ENCODE assay signal across 8 mouse cellular contexts in the genomic region with DNA sequence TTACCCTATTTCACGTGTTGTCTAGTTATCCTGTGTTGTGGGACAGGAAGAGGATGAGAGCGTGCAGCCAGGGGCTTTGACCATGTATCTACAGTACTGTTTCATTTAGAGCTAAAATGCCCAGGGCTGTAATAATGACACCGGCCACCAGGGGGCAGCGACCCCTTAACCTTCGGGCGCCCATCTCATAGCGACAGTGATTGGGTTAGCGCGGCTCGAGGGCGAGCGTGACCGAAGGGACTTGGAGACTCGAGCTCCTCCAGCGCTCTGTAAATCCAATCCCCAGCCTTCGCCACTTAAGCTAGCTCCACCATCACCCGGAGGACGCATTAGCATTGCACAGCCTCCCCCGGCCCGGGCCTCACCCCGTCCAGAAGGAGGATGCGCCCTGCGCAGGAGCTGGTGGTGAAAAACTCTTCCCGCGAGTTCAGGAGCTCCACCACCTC. TPM values are rescaled to one million over a fixed set of nuclear protein-coding genes. Genes with fewer than 3 reads are reported as not detected.
DNase-seq lines count a peak whose midpoint lies in the region; ATAC-seq and TF ChIP-seq lines count a peak whose summit lies in the region.

A gene (plus strand): TSS at position 224 of the 446 bp plus-strand sequence.

- H3K4me2 ChIP-seq in lung, embryonic 16.5 days (ENCODE audit: low read depth, low read length), result peak within 1 kb of the TSS; percentile 66

- peak; percentile 47 for TF ChIP-seq RAD21 in MEL (IDR thresholded peaks at IDR 0.05; ENCODE audit: low read depth, low read length)

- no peaks in the 10 kb centered on the region for H3K27me3 ChIP-seq in MEL (ENCODE audit: control insufficient read depth in 1 of 2, insufficient read depth in 2 of 2, low read length in 2 of 2)
- no peaks in the 10 kb centered on the region for H3K27me3 ChIP-seq in cerebellum, adult 2 months (ENCODE audit: control insufficient read depth, insufficient read depth, low read length)
- no peaks in the 10 kb centered on the region for H3K27me3 ChIP-seq in lung, embryonic 16.5 days (ENCODE audit: control insufficient read depth, insufficient read depth, low read depth, low read length)

- peak; percentile 77 to 84 (median 79) for TF ChIP-seq CTCF in MEL (IDR thresholded peaks at IDR 0.05 in 2 of 3, conservative IDR thresholded peaks at IDR 0.05 in 1 of 3; ENCODE audit: control insufficient read depth in 1 of 3, insufficient read depth in 1 of 3, low read depth in 2 of 3, low read length in 3 of 3, poor library complexity in 1 of 3, severe bottlenecking in 1 of 3)
- peak; percentile 79 for TF ChIP-seq CTCF in cerebellum, adult 2 months (IDR thresholded peaks at IDR 0.05; ENCODE audit: borderline replicate concordance, insufficient read depth, low read depth, low read length)

- ATAC-seq in hematopoietic stem cell, adult 5-6 weeks (replicated peaks in 1 of 2; ENCODE audit: insufficient read depth in 1 of 2, low FRiP score in 2 of 2, low TSS enrichment in 1 of 2, low read depth in 1 of 2, poor library complexity in 2 of 2, severe bottlenecking in 2 of 2), result peak; percentile 87 to 90
- ATAC-seq in lung, embryonic 16.5 days (ENCODE audit: low read depth), result peak; percentile 91

- DNase-seq in MEL (ENCODE audit: low read depth, low spot score), result peak; percentile 93
- DNase-seq in cerebellum, adult 2 months, result peak; percentile 89 to 95
- peak; percentile 91 for DNase-seq in forelimb bud, embryonic 11.5 days (ENCODE audit: low read depth, low spot score)
- peak; percentile 93 for DNase-seq in layer of hippocampus, adult 9-10 months (ENCODE audit: low spot score)
- peak; percentile 90 for DNase-seq in ovary, postnatal 10 days (ENCODE audit: low spot score)
- DNase-seq in thymus, postnatal 10 days (ENCODE audit: low spot score in 2 of 2), result peak; percentile 82 to 88

- TF ChIP-seq EP300 in MEL (IDR thresholded peaks at IDR 0.05; ENCODE audit: low read depth in 1 of 2, low read length in 2 of 2), result no peak

- H3K36me3 ChIP-seq in MEL (ENCODE audit: control insufficient read depth in 1 of 2, insufficient read depth in 2 of 2, low read length in 2 of 2), result peaks cover 0 to 15% of the 10 kb centered on the region in 2 experiments; a peak in 2 of 4 replicates
- H3K36me3 ChIP-seq in lung, embryonic 16.5 days (ENCODE audit: control insufficient read depth, insufficient read depth, low read length), result peaks cover 11% of the 10 kb centered on the region

- H3K27ac ChIP-seq in MEL (ENCODE audit: control insufficient read depth, low read depth, low read length), result peak within 1 kb of the TSS; percentile 73
- peak within 1 kb of the TSS; percentile 95 for H3K27ac ChIP-seq in cerebellum, adult 2 months (ENCODE audit: insufficient read depth, low read length)
- peak within 1 kb of the TSS; percentile 96 for H3K27ac ChIP-seq in lung, embryonic 16.5 days (ENCODE audit: low read length)

- peak within 1 kb of the TSS; percentile 82 to 91 for H3K4me3 ChIP-seq in MEL (ENCODE audit: control insufficient read depth in 1 of 2, insufficient read depth in 1 of 2, low read depth in 2 of 2, low read length in 2 of 2)
- peak within 1 kb of the TSS; percentile 89 for H3K4me3 ChIP-seq in cerebellum, adult 2 months (replicated peaks; ENCODE audit: insufficient read depth, low read depth, low read length)
- peak within 1 kb of the TSS; percentile 93 for H3K4me3 ChIP-seq in lung, embryonic 16.5 days (ENCODE audit: low read length)

- H3K4me1 ChIP-seq in MEL (ENCODE audit: control insufficient read depth in 1 of 2, insufficient read depth in 2 of 2, low read length in 2 of 2), result peaks cover 0 to 6% of the 10 kb centered on the region in 2 experiments; a peak in 3 of 4 replicates
- no peaks in the 10 kb centered on the region for H3K4me1 ChIP-seq in cerebellum, adult 2 months (ENCODE audit: control insufficient read depth, insufficient read depth, low read length)
- H3K4me1 ChIP-seq in lung, embryonic 16.5 days (replicated peaks; ENCODE audit: control insufficient read depth, insufficient read depth, low read length), result peaks cover 8% of the 10 kb centered on the region

- under 1% methylated on average over 25 of the region's 25 CpGs for WGBS in cerebellum, adult 2 months
- under 1% methylated on average over 25 of the region's 25 CpGs for WGBS in lung, embryonic 16.5 days

- peak in 1 of 2 experiments; percentile 64; a peak in 3 of 4 replicates for TF ChIP-seq POLR2A in MEL (IDR thresholded peaks at IDR 0.05; ENCODE audit: control insufficient read depth in 1 of 2, insufficient read depth in 1 of 2, low read depth in 1 of 2, low read length in 2 of 2, poor library complexity in 1 of 2)
- TF ChIP-seq POLR2A in cerebellum, adult 2 months (IDR thresholded peaks at IDR 0.05; ENCODE audit: borderline replicate concordance, insufficient read depth, low read length), result peak; percentile 51; the same call in 1 of the 2 replicates

- no peaks in the 10 kb centered on the region for H3K9me3 ChIP-seq in MEL (replicated peaks; ENCODE audit: insufficient read depth, low read length)
- H3K9me3 ChIP-seq in lung, embryonic 16.5 days (ENCODE audit: control insufficient read depth, low read length), result no peaks in the 10 kb centered on the region

- H3K79me2 ChIP-seq in MEL (ENCODE audit: control insufficient read depth, insufficient read depth, low read length, poor library complexity), result peaks cover 7% of the 10 kb centered on the region

- peak within 1 kb of the TSS; percentile 89 for H3K9ac ChIP-seq in MEL (ENCODE audit: control insufficient read depth, low read depth, low read length, poor library complexity, severe bottlenecking)
- peak within 1 kb of the TSS; percentile 93 for H3K9ac ChIP-seq in lung, embryonic 16.5 days (ENCODE audit: low read length)

TF ChIP-seq in MEL, 35 proteins besides CTCF, POLR2A, EP300 and RAD21:
- TF ChIP-seq MAX (IDR thresholded peaks at IDR 0.05; ENCODE audit: low read length), result peak; percentile 60
- peak; percentile 23; the same call in 1 of the 2 replicates for TF ChIP-seq MXI1 (IDR thresholded peaks at IDR 0.05; ENCODE audit: low read depth, low read length)
- no peak for TF ChIP-seq MAZ (IDR thresholded peaks at IDR 0.05; ENCODE audit: low read depth, low read length)
- 0 out of 2 replicates have a peak, but pooled peaks have one; percentile 50 for TF ChIP-seq MYC (IDR thresholded peaks at IDR 0.05; ENCODE audit: low read depth, low read length)
- TF ChIP-seq ZC3H11A (IDR thresholded peaks at IDR 0.05; ENCODE audit: low read depth, low read length), result 0 out of 2 replicates have a peak, but pooled peaks have one; percentile 8
- no peak for TF ChIP-seq MAFK (IDR thresholded peaks at IDR 0.05; ENCODE audit: borderline replicate concordance, low read depth, low read length)
- peak; percentile 50 for TF ChIP-seq SMC3 (IDR thresholded peaks at IDR 0.05; ENCODE audit: low read depth, low read length)
- TF ChIP-seq MYB (IDR thresholded peaks at IDR 0.05; ENCODE audit: low read depth, low read length), result no peak
- TF ChIP-seq TBP (IDR thresholded peaks at IDR 0.05; ENCODE audit: low read depth, low read length), result peak; percentile 61
- peak; percentile 49 for TF ChIP-seq NELFE (IDR thresholded peaks at IDR 0.05; ENCODE audit: low read depth, low read length)

RNA-seq across cellular contexts. Expression of the gene that starts here (rescaled TPM):
- 10.7 and 12.2 TPM in 2 replicates for total RNA-seq in MEL (2012; rRNA removed)
- polyA plus RNA-seq in MEL (2012; ENCODE audit: insufficient read depth in 1 of 2, insufficient read length in 2 of 2, low read depth in 1 of 2, low replicate concordance in 2 of 2, missing spikeins in 1 of 2), result 10 to 100 TPM in 1 of 2 experiments, not detected in 1; 21.6 TPM
- 12.9 and 17.1 TPM in 2 replicates for polyA plus RNA-seq in cerebellum, adult 2 months (2012; rRNA removed)
- total RNA-seq in hematopoietic stem cell, adult 5-6 weeks (2017), result 3.0 and 5.1 TPM in 2 replicates
- 13.3 and 15.8 TPM in 2 replicates for polyA plus RNA-seq in lung, embryonic 16.5 days (2015; fragmentation: Nextera tagmentation; extraction: Ambion mirVana)

Comparison
In these comparisons a context has a peak if more than half of its experiments do, and no peak if none do; other contexts are left out.
1. Peak in every context shown above with its lines: DNase-seq, ATAC-seq, H3K4me3 ChIP-seq and H3K27ac ChIP-seq.